In the genomic region with DNA sequence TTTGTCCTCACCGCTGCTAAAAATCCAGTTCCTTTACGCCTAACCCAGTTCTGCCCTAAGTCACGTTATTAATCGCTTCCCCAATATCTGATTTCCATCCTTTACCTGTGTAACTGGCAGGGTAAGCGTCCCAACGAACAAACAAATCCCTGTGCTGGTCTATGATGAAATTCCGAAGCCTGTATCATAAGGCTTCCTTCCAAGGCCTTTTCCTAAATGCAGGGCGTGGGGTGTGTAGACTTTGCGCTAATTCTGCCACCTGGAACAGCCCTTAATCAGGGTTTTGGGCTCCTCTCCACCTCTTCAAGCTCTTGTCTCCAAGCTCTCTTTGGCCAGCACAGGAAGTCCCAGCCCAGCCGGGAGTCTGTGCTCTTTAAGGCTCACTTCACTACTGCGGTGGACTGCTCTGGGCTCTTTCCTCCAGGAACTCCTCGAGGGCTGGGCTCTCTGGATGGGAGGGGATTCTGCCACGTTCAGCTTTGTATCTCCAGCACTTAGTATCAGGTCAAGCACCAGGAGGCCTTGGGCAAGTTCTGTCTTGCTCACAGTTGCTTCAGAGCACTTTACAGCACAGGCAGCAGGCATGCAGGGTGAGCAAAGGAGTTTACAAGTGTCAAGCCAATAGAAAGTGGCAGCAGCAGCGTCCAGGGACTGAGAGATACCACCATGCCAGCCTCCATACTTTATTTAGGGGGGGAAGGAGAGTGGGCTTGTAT, we compare ENCODE assay signal across 12 mouse cellular contexts. TPM values are rescaled to one million over a fixed set of nuclear protein-coding genes. Genes with fewer than 3 reads are reported as not detected.
DNase-seq lines count a peak whose midpoint lies in the region; ATAC-seq and TF ChIP-seq lines count a peak whose summit lies in the region.
"Had no signal": no experiment of that assay in that cellular context is flagged by ENCODE, and none has a peak within 500 bp of the region (broad histone marks: within the 10 kb centered on the region; RNA-seq: fewer than 3 reads in every experiment).

No protein-coding gene starts in this region.

- H3K4me3 ChIP-seq in lung, embryonic 14.5 days (ENCODE audit: low read depth, low read length), result no peak overlapping the region
- no peak overlapping the region for H3K4me3 ChIP-seq in embryonic facial prominence, embryonic 11.5 days (ENCODE audit: low read depth, low read length)
- no peak overlapping the region for H3K4me3 ChIP-seq in limb, embryonic 10.5 days

- no peak overlapping the region for H3K27ac ChIP-seq in lung, embryonic 14.5 days (ENCODE audit: low read depth)
- H3K27ac ChIP-seq in embryonic facial prominence, embryonic 11.5 days (replicated peaks; ENCODE audit: low read depth, low read length), result no peak overlapping the region
- peak overlapping the region; percentile 42 for H3K27ac ChIP-seq in limb, embryonic 10.5 days

- no peak overlapping the region for H3K4me2 ChIP-seq in lung, embryonic 14.5 days
- no peak overlapping the region for H3K4me2 ChIP-seq in embryonic facial prominence, embryonic 11.5 days (ENCODE audit: low read depth, low read length)

- H3K9me3 ChIP-seq in lung, embryonic 14.5 days (ENCODE audit: low read depth, low read length), result no peaks in the 10 kb centered on the region
- no peaks in the 10 kb centered on the region for H3K9me3 ChIP-seq in embryonic facial prominence, embryonic 11.5 days (replicated peaks; ENCODE audit: control insufficient read depth, low read length)
- H3K9me3 ChIP-seq in limb, embryonic 10.5 days (replicated peaks), result no peaks in the 10 kb centered on the region

- WGBS in lung, embryonic 14.5 days, result 61% methylated on average over 14 of the region's 14 CpGs
- WGBS in embryonic facial prominence, embryonic 11.5 days, result 69% methylated on average over 14 of the region's 14 CpGs
- 66% methylated on average over 14 of the region's 14 CpGs for WGBS in limb, embryonic 10.5 days

- peak; percentile 94 for DNase-seq in heart, adult 11 months
- DNase-seq in heart, postnatal 36 days, result no peak
- peak; percentile 53 for DNase-seq in lung, embryonic 14.5 days
- no peak for DNase-seq in lung, postnatal 14 days
- peak; percentile 20 for DNase-seq in embryonic facial prominence, embryonic 11.5 days (ENCODE audit: low spot score)
- no peak for DNase-seq in limb, embryonic 10.5 days (ENCODE audit: low spot score)
- no peak for DNase-seq in layer of hippocampus, adult 18-20 months (ENCODE audit: low spot score in 2 of 2)
- no peak for DNase-seq in adrenal gland, adult (ENCODE audit: inconsistent age in 2 of 2, low spot score in 1 of 2)
- DNase-seq: cerebellum, adult 11-12 months; right cerebral cortex, postnatal 14 days; thymus, adult 2 months had no signal

- H3K36me3 ChIP-seq in lung, embryonic 14.5 days (ENCODE audit: insufficient read depth), result peaks cover 2% of the 10 kb centered on the region; the same call in 1 of the 2 replicates
- no peaks in the 10 kb centered on the region for H3K36me3 ChIP-seq in embryonic facial prominence, embryonic 11.5 days (replicated peaks; ENCODE audit: control insufficient read depth, insufficient read depth, low read depth, low read length)
- H3K36me3 ChIP-seq in limb, embryonic 10.5 days, result peaks cover 3% of the 10 kb centered on the region

- TF ChIP-seq CTCF in lung, embryonic 14.5 days (IDR thresholded peaks at IDR 0.05; ENCODE audit: low read depth), result no peak

- H3K27me3 ChIP-seq in lung, embryonic 14.5 days (ENCODE audit: insufficient read depth, low read length), result no peaks in the 10 kb centered on the region
- H3K27me3 ChIP-seq in embryonic facial prominence, embryonic 11.5 days (ENCODE audit: control insufficient read depth, insufficient read depth, low read length), result no peaks in the 10 kb centered on the region
- no peaks in the 10 kb centered on the region for H3K27me3 ChIP-seq in limb, embryonic 10.5 days (ENCODE audit: low read depth, poor library complexity, severe bottlenecking)

- H3K4me1 ChIP-seq in lung, embryonic 14.5 days (ENCODE audit: insufficient read depth), result peaks cover 24% of the 10 kb centered on the region
- H3K4me1 ChIP-seq in embryonic facial prominence, embryonic 11.5 days (ENCODE audit: control insufficient read depth, insufficient read depth, low read length), result 0 out of 2 replicates have a peak, but pooled peaks cover 5% of the 10 kb centered on the region
- H3K4me1 ChIP-seq in limb, embryonic 10.5 days, result peaks cover 40% of the 10 kb centered on the region

- peak overlapping the region; percentile 15; the same call in 1 of the 2 replicates for H3K9ac ChIP-seq in lung, embryonic 14.5 days
- no peak overlapping the region for H3K9ac ChIP-seq in embryonic facial prominence, embryonic 11.5 days (replicated peaks; ENCODE audit: low read length)

- no peak for ATAC-seq in lung, embryonic 14.5 days (ENCODE audit: insufficient read depth)
- ATAC-seq in embryonic facial prominence, embryonic 11.5 days (replicated peaks; ENCODE audit: insufficient number of reproducible peaks, low FRiP score, low TSS enrichment, low read depth), result no peak
- ATAC-seq: activated CD4-positive, CD25-positive, alpha-beta regulatory T cell, adult 4 months had no signal

- intact Hi-C loops in heart, postnatal 36 days (cut with DNase I), result loop anchor here (5.0 to 10.0 kb wide), 2 partner anchors 201 to 367 kb away; no protein-coding TSS in a partner anchor

RNA-seq across cellular contexts. Expression of a gene that starts 48.8 kb away (rescaled TPM):
- total RNA-seq in heart, postnatal 36 days (2021), result 10 to 100 TPM; 14.4 to 21.4 TPM
- polyA plus RNA-seq in lung, embryonic 14.5 days (2014; fragmentation: Nextera tagmentation; extraction: Ambion mirVana), result 208 and 220 TPM in 2 replicates
- polyA plus RNA-seq in embryonic facial prominence, embryonic 11.5 days (2014; fragmentation: Nextera tagmentation; extraction: Ambion mirVana), result 158 and 169 TPM in 2 replicates
- 141 and 148 TPM in 2 replicates for polyA plus RNA-seq in limb, embryonic 10.5 days (2016; fragmentation: Nextera tagmentation; extraction: Ambion mirVana)
- total RNA-seq in layer of hippocampus, adult 18-20 months (2021), result 10 to 100 TPM; 28.4 to 31.0 TPM

Comparison
In these comparisons a context has a peak if more than half of its experiments do, and no peak if none do; other contexts are left out.
1. DNase-seq: peak in heart, adult 11 months (single experiment), lung, embryonic 14.5 days (single experiment) and embryonic facial prominence, embryonic 11.5 days (single experiment); none in heart, postnatal 36 days (0 of 2), lung, postnatal 14 days (single experiment), limb, embryonic 10.5 days (single experiment), layer of hippocampus, adult 18-20 months (0 of 2) and adrenal gland, adult (0 of 2).